ENCODE assay signal across 7 mouse cellular contexts in genomic region chr4:107737907-107738306, GRCm38 (mm10). TPM values are rescaled to one million over a fixed set of nuclear protein-coding genes. Genes with fewer than 3 reads are reported as not detected.
DNase-seq lines count a peak whose midpoint lies in the region; ATAC-seq and TF ChIP-seq lines count a peak whose summit lies in the region.

No protein-coding gene starts in this region.

- no peaks in the 10 kb centered on the region for H3K36me3 ChIP-seq in embryonic facial prominence, embryonic 11.5 days (replicated peaks; ENCODE audit: control insufficient read depth, insufficient read depth, low read depth, low read length)
- no peaks in the 10 kb centered on the region for H3K36me3 ChIP-seq in kidney, adult 2 months (ENCODE audit: control insufficient read depth, insufficient read depth, low read length)
- H3K36me3 ChIP-seq in limb, embryonic 10.5 days = no peaks in the 10 kb centered on the region
- H3K36me3 ChIP-seq in midbrain, embryonic 13.5 days = no peaks in the 10 kb centered on the region
- no peaks in the 10 kb centered on the region for H3K36me3 ChIP-seq in small intestine, adult 2 months (ENCODE audit: control insufficient read depth, insufficient read depth, low read length)

- no peaks in the 10 kb centered on the region for H3K9me3 ChIP-seq in embryonic facial prominence, embryonic 11.5 days (replicated peaks; ENCODE audit: control insufficient read depth, low read length)
- no peaks in the 10 kb centered on the region for H3K9me3 ChIP-seq in limb, embryonic 10.5 days (replicated peaks)
- H3K9me3 ChIP-seq in midbrain, embryonic 13.5 days = no peaks in the 10 kb centered on the region

- no peak for TF ChIP-seq POLR2A in kidney, adult 2 months (IDR thresholded peaks at IDR 0.05; ENCODE audit: low read depth, low read length)
- TF ChIP-seq POLR2A in small intestine, adult 2 months (IDR thresholded peaks at IDR 0.05; ENCODE audit: low read depth, low read length) = no peak

- peak; percentile 92 for DNase-seq in adrenal gland, postnatal 14 days
- peak; percentile 88 for DNase-seq in embryonic facial prominence, embryonic 11.5 days (ENCODE audit: low spot score)
- peak; percentile 63 to 89 for DNase-seq in heart, adult 18-20 months
- peak; percentile 75 for DNase-seq in kidney, adult 2 months
- peak; percentile 96 for DNase-seq in limb, embryonic 10.5 days (ENCODE audit: low spot score)

- no peak overlapping the region for H3K4me2 ChIP-seq in embryonic facial prominence, embryonic 11.5 days (ENCODE audit: low read depth, low read length)
- no peak overlapping the region for H3K4me2 ChIP-seq in midbrain, embryonic 13.5 days (replicated peaks)

- peak; percentile 50 for ATAC-seq in embryonic facial prominence, embryonic 11.5 days (replicated peaks; ENCODE audit: insufficient number of reproducible peaks, low FRiP score, low TSS enrichment, low read depth)
- peak; percentile 82 for ATAC-seq in midbrain, embryonic 13.5 days

- H3K4me3 ChIP-seq in embryonic facial prominence, embryonic 11.5 days (ENCODE audit: low read depth, low read length) = no peak overlapping the region
- H3K4me3 ChIP-seq in kidney, adult 2 months (ENCODE audit: insufficient read depth, low read depth, low read length) = no peak overlapping the region
- no peak overlapping the region for H3K4me3 ChIP-seq in limb, embryonic 10.5 days
- no peak overlapping the region for H3K4me3 ChIP-seq in midbrain, embryonic 13.5 days (replicated peaks)
- no peak overlapping the region for H3K4me3 ChIP-seq in small intestine, adult 2 months (ENCODE audit: low read depth, low read length)

- peaks cover 4% of the 10 kb centered on the region; the same call in 1 of the 2 replicates for H3K4me1 ChIP-seq in embryonic facial prominence, embryonic 11.5 days (ENCODE audit: control insufficient read depth, insufficient read depth, low read length)
- no peaks in the 10 kb centered on the region for H3K4me1 ChIP-seq in kidney, adult 2 months (ENCODE audit: control insufficient read depth, insufficient read depth, low read length)
- H3K4me1 ChIP-seq in limb, embryonic 10.5 days = peaks cover 26% of the 10 kb centered on the region
- peaks cover 34% of the 10 kb centered on the region for H3K4me1 ChIP-seq in midbrain, embryonic 13.5 days (replicated peaks)
- H3K4me1 ChIP-seq in small intestine, adult 2 months (ENCODE audit: control insufficient read depth, insufficient read depth, insufficient read length, low read length) = no peaks in the 10 kb centered on the region

- no peak overlapping the region for H3K27ac ChIP-seq in embryonic facial prominence, embryonic 11.5 days (replicated peaks; ENCODE audit: low read depth, low read length)
- no peak overlapping the region for H3K27ac ChIP-seq in kidney, adult 2 months (ENCODE audit: insufficient read depth, low read depth, low read length)
- H3K27ac ChIP-seq in limb, embryonic 10.5 days = 0 out of 2 replicates have a peak overlapping the region, but pooled peaks have one; percentile 23
- no peak overlapping the region for H3K27ac ChIP-seq in midbrain, embryonic 13.5 days
- H3K27ac ChIP-seq in small intestine, adult 2 months (ENCODE audit: insufficient read depth, low read depth, low read length) = no peak overlapping the region

- TF ChIP-seq CTCF in kidney, adult 2 months (conservative IDR thresholded peaks at IDR 0.05; ENCODE audit: insufficient read depth, insufficient read length, low read depth, low read length) = peak; percentile 95
- TF ChIP-seq CTCF in small intestine, adult 2 months (IDR thresholded peaks at IDR 0.05; ENCODE audit: extremely low read depth, insufficient read length, insufficient replicate concordance, low read depth, low read length) = peak; percentile 96

- no peak overlapping the region for H3K9ac ChIP-seq in embryonic facial prominence, embryonic 11.5 days (replicated peaks; ENCODE audit: low read length)
- H3K9ac ChIP-seq in midbrain, embryonic 13.5 days (replicated peaks) = no peak overlapping the region

- H3K27me3 ChIP-seq in embryonic facial prominence, embryonic 11.5 days (ENCODE audit: control insufficient read depth, insufficient read depth, low read length) = no peaks in the 10 kb centered on the region
- no peaks in the 10 kb centered on the region for H3K27me3 ChIP-seq in kidney, adult 2 months (replicated peaks; ENCODE audit: control insufficient read depth, insufficient read depth, low read length)
- H3K27me3 ChIP-seq in limb, embryonic 10.5 days (ENCODE audit: low read depth, poor library complexity, severe bottlenecking) = peaks cover 74% of the 10 kb centered on the region
- peaks cover 28% of the 10 kb centered on the region; the same call in 1 of the 2 replicates for H3K27me3 ChIP-seq in midbrain, embryonic 13.5 days
- H3K27me3 ChIP-seq in small intestine, adult 2 months (ENCODE audit: control insufficient read depth, insufficient read depth, low read length) = no peaks in the 10 kb centered on the region

- 9% methylated on average over 6 of the region's 6 CpGs for WGBS in embryonic facial prominence, embryonic 11.5 days
- 6% methylated on average over 6 of the region's 6 CpGs for WGBS in kidney, adult 2 months
- 14% methylated on average over 6 of the region's 6 CpGs for WGBS in limb, embryonic 10.5 days
- WGBS in midbrain, embryonic 13.5 days = 8% methylated on average over 6 of the region's 6 CpGs
- 3% methylated on average over 6 of the region's 6 CpGs for WGBS in small intestine, adult 2 months

RNA-seq across cellular contexts. Expression of gene Dmrtb1, which starts 53.9 kb away (rescaled TPM):
- 0.26 TPM in 1 of 2 replicates, not detected in the other for total RNA-seq in adrenal gland, postnatal 14 days (2021)
- 2.0 and 2.4 TPM in 2 replicates for polyA plus RNA-seq in embryonic facial prominence, embryonic 11.5 days (2014; fragmentation: Nextera tagmentation; extraction: Ambion mirVana)
- total RNA-seq in heart, adult 18-20 months (2021) = not detected
- 0.11 and 0.20 TPM in 2 replicates for polyA plus RNA-seq in kidney, adult 2 months (2012; rRNA removed)
- 0.21 and 0.36 TPM in 2 replicates for polyA plus RNA-seq in limb, embryonic 10.5 days (2016; fragmentation: Nextera tagmentation; extraction: Ambion mirVana)
- polyA plus RNA-seq in midbrain, embryonic 13.5 days (2015; fragmentation: Nextera tagmentation; extraction: Ambion mirVana) = 79.2 and 91.8 TPM in 2 replicates
- not detected in 2 replicates for polyA plus RNA-seq in small intestine, adult 2 months (2012; rRNA removed)

Comparison
In these comparisons a context has a peak if more than half of its experiments do, and no peak if none do; other contexts are left out.
1. RNA of gene Dmrtb1, which starts 53.9 kb away (polyA plus RNA-seq): 79.2 to 91.8 TPM in midbrain, embryonic 13.5 days; 2.0 to 2.4 TPM in embryonic facial prominence, embryonic 11.5 days, 0.21 to 0.36 TPM in limb, embryonic 10.5 days, 0.11 to 0.20 TPM in kidney, adult 2 months and not detected in small intestine, adult 2 months; every median in the first group is over 10 times any median in the second.
2. Peak in every context shown above with its lines, with median percentiles within 50 percentile points of each other: DNase-seq.